Mouse (Mus musculus) lung, postnatal 0 days (tissue): ENCODE measurements at regions not wholly inside any gene's neighbourhood (a gene's known extent, or its start where the extent isn't known, plus 50 kb on each side); places are given as distances from the start of the nearest gene placed in this dataset.

Source experiments
- CTCF ChIP-seq: IDR thresholded peaks from 2 replicates; pipeline ENCODE4 v1.5.1; 2016; ENCODE audit warnings: antibody characterized with exemption, mild to moderate bottlenecking
- EP300 ChIP-seq: IDR thresholded peaks from 2 replicates; pipeline ENCODE4 v1.6.1; 2016; ENCODE audit warnings: antibody characterized with exemption, mild to moderate bottlenecking, control low read depth

- TF ChIP-seq CTCF (no peak), EP300 (no peak)
These were observed 168.9 kb upstream of the Trib2 start for GRCm38 (mm10) chr12:15985649-15986048.
